Mouse (Mus musculus) embryo, embryonic 11.5 days (tissue): ENCODE data around the gene Plcb3.

Source experiments
- DNase-seq: peaks from one replicate; pipeline ENCODE4 v3.0.0-alpha.2; 2012; ENCODE audit warnings: low read depth, low spot score

The Plcb3 gene

GRCm38 (mm10) chr19:6904846-6905245 is 71.4 kb downstream of the Plcb3 start:
- DNase-seq = no peak

- no peak for DNase-seq
These were observed 73.2 kb downstream of the Plcb3 start for GRCm38 (mm10) chr19:6903031-6903430.
